Mouse (Mus musculus) forebrain, embryonic 13.5 days (tissue): Measurements from ENCODE around the gene Wsb1. TPM values are rescaled to one million over a fixed set of nuclear protein-coding genes. Genes with fewer than 3 reads are reported as not detected.
A peak's percentile ranks its signal among the peaks of the same experiment; 100 is the strongest.
"Not testable (repeated sequence)": the region's sequence is repeated elsewhere in the genome, so short reads cannot be mapped to it uniquely, and the experiment has no call there.

Experiments used
- ATAC-seq: fragments of 200-750 bp; cut with Nextera tagmentation; 2 replicates; pipeline ENCODE4 v1.8.0; 2017
- H3K27ac ChIP-seq: fragments of 300-500 bp; sonication (generic); 2 replicates; pipeline ENCODE4 v1.5.1; 2015; ENCODE audit warnings: inconsistent platforms, mild to moderate bottlenecking, moderate library complexity
- H3K27me3 ChIP-seq: fragments of 300-500 bp; sonication (generic); 2 replicates; pipeline ENCODE4 v1.6.1; 2015; ENCODE audit warnings: mild to moderate bottlenecking, inconsistent platforms
- H3K36me3 ChIP-seq: fragments of 300-500 bp; sonication (generic); 2 replicates; pipeline ENCODE4 v1.6.1; 2015; ENCODE audit warnings: mild to moderate bottlenecking, inconsistent platforms; ENCODE audit not compliant: poor library complexity, severe bottlenecking
- H3K4me1 ChIP-seq: fragments of 300-500 bp; sonication (generic); 2 replicates; pipeline ENCODE4 v1.6.1; 2015; ENCODE audit warnings: inconsistent platforms
- H3K4me2 ChIP-seq: fragments of 300-500 bp; sonication (generic); 2 replicates; pipeline ENCODE4 v1.6.1; 2015; ENCODE audit warnings: inconsistent platforms, mild to moderate bottlenecking, moderate library complexity
- H3K4me3 ChIP-seq: fragments of 300-500 bp; sonication (generic); 2 replicates; pipeline ENCODE4 v1.5.1; 2015; ENCODE audit warnings: mild to moderate bottlenecking, inconsistent platforms
- H3K9ac ChIP-seq: fragments of 300-500 bp; sonication (generic); 2 replicates; pipeline ENCODE4 v1.6.1; 2015; ENCODE audit warnings: mild to moderate bottlenecking, inconsistent platforms
- H3K9me3 ChIP-seq: fragments of 300-500 bp; sonication (generic); replicated peaks from 2 replicates; pipeline ENCODE4 v1.6.1; 2016; ENCODE audit warnings: inconsistent platforms
- WGBS: fragments of 180-500 bp; shearing (Covaris S2); methylation state at CpG from one replicate; pipeline ENCODE4 v1.1.7; 2015; 5-methylcytosine and 5-hydroxymethylcytosine counted together
- polyA plus RNA-seq: library from polyadenylated mRNA; unstranded; fragments of >200 nt; fragmentation: Nextera tagmentation; extraction: Ambion mirVana; gene quantifications from 2 replicates; pipeline ENCODE4 v1.2.1, GENCODE M21; 2015

The Wsb1 gene
- 367 and 422 TPM in 2 replicates for polyA plus RNA-seq

DNA sequence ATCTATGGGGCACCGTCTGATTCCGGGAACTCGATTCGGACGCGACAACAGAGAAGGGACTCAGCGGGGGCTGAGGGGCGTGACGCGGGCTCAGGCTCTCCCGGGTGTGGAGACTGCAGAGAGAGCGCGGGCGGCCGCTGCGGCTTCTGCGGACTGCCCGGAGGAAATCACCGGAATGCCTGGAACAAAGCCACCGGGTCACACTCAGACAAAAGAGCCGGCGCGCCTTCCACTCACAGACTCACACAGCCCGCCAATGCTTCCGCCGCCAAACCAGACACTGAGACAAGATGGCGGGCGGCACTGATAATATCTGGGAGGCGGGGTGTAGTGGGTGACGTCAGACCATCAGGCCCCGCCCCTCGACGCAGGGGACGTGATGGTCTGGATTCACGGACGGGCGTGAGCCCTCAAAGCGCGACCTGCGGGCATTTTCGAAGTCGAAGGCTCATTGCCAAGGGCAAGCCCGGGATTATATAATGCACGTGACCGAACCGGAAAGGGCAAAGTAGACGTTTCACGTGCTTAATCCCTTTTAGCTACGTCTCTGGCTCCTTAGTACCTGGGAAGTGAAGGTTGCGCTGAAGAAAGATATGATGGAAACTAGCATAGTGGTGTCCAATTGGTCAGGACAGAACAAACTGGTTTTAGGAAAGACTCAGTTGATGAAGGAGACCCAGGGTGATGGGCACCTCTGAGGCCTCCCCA, at the start of gene Wsb1:
TSS of gene Wsb1 (minus strand) at position 281 of the 708 bp plus-strand sequence.
- Histone ChIP-seq H3K36me3 (peaks cover 16% of the 10 kb centered on the region), H3K27me3 (0 out of 2 replicates have a peak, but pooled peaks cover 2% of the 10 kb centered on the region), H3K4me2 (peak within 1 kb of the TSS; percentile 87), H3K9me3 (no peaks in the 10 kb centered on the region), H3K9ac (peak within 1 kb of the TSS; percentile 97), H3K4me3 (peak within 1 kb of the TSS; percentile 94), H3K4me1 (peaks cover 33% of the 10 kb centered on the region), H3K27ac (peak within 1 kb of the TSS; percentile 97)
- WGBS = 1% methylated on average over 50 of the region's 50 CpGs
- ATAC-seq = peak; percentile 95

DNA sequence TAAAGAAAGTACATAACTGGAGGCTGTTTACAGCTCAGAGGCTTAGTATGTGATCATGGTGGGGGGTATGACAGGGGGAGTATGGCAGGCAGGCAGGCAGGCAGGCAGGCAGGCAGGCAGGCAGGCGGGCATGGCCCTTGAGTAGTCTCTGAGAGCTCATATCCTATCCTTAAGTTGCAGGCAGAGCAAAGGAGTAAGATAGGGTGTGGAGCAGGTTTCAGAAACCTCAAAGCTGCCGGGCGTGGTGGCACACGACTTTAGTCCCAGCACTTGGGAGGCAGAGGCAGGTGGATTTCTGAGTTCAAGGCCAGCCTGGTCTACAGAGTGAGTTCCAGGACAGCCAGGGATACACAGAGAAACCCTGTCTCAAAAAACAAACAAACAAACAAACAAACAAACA, 49.8 kb upstream of the Wsb1 start:
- H3K9ac ChIP-seq, H3K4me3 ChIP-seq, H3K36me3 ChIP-seq, H3K9me3 ChIP-seq, H3K27me3 ChIP-seq, ATAC-seq, H3K4me2 ChIP-seq, H3K27ac ChIP-seq: not testable (repeated sequence)
- peaks cover 15% of the 10 kb centered on the region for H3K4me1 ChIP-seq
- 91% methylated on average over 4 of the region's 4 CpGs for WGBS

DNA sequence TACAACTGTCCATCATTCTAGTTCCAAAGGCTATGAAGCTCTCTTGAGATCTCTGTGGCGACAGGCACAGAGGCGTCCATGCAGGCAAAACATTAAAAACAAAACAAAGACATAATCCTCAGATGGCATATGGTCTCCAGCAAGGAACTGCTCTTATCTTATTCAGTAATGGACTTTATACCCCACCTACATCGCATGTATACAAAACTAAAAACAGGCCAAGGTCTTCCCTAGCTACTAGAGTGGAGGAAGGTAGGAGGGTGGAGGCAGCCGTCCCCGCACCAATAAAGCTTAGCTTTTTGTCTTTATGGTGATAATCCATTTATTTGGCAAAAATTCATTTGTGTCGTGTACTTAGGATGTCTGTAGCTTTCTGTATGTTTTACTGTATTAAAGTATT, 48.6 kb upstream of the Wsb1 start:
- no peak for ATAC-seq
- no peak overlapping the region for H3K9ac ChIP-seq
- H3K4me3 ChIP-seq = no peak overlapping the region
- H3K4me2 ChIP-seq = no peak overlapping the region
- H3K9me3 ChIP-seq = no peaks in the 10 kb centered on the region
- WGBS = 81% methylated on average over 6 of the region's 6 CpGs
- H3K27ac ChIP-seq = no peak overlapping the region
- no peaks in the 10 kb centered on the region for H3K27me3 ChIP-seq
- peaks cover 15% of the 10 kb centered on the region for H3K4me1 ChIP-seq
- no peaks in the 10 kb centered on the region for H3K36me3 ChIP-seq

DNA sequence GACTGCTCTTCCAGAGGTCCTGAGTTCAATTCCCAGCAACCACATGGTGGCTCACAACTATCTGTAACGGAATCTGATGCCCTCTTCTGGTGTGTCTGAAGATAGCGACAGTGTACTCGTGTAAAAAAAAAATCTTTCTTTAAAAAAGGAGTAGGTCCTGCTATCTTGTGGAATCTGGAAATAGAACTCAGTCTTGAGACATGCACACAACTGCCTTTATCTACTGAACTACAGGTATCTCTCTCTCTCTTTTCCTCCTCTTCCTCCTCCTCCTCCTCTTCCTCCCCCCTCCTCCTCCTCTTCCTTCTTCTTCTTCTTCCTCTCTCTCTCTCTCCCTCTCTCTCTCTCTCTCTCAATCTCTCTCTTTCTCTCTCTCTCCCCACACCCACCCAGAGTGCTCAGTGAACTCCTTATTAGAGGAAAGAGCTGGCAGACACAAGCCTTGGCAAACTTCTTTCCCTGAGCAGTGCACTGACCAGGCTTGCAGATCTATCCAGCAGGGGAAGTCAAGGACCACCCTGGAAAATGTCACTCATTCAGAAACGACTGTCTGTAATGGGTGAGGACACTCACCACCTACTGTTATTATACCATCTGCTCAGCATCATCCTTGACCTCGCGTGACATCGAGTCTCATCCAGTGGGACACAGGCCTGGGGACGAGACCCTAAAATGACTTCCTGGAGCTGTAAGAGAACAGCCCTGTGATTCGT, 45.4 kb upstream of the Wsb1 start:
- no peak overlapping the region for H3K4me2 ChIP-seq

DNA sequence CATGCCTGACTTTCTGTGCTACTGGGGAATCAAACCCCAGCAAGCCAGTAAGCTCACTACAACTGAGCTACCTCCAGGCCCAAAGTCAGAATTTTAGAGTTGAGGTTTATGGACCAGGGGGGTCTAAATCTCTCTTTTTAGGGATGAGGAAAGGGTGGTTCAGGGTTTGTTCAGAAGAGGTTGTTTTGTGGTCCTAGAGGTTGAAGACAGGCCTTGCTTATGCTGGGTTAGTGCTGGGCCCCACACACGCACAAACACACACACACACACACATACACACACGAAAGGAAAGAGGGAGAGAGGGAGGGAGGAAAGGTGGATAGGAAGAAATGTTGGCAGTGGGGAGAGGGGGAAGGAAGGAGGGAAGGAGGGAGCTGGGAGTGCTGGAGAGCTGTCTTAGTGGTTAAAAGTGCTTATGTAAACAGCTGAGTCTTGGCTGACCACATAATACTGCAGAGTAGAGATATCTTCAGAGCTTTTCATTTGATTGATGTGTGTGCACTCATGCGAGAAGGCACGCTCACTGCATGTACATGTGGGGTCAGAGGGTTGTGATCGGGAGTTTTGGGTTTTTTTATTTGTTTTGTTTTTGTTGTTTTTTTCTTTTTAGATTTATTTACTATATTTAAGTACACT, 42.5 kb upstream of the Wsb1 start, which contains the start of gene Gm9964:
TSS of gene Gm9964 (minus strand) at position 51 of the 636 bp plus-strand sequence.
- Histone ChIP-seq H3K4me1 (no peaks in the 10 kb centered on the region), H3K9me3 (no peaks in the 10 kb centered on the region), H3K27ac (no peak within 1 kb of the TSS), H3K4me2 (no peak within 1 kb of the TSS), H3K9ac (no peak within 1 kb of the TSS), H3K4me3 (no peak within 1 kb of the TSS), H3K36me3 (no peaks in the 10 kb centered on the region), H3K27me3 (no peaks in the 10 kb centered on the region)
- ATAC-seq = no peak
- WGBS = 91% methylated on average over 5 of the region's 5 CpGs

More for the DNA sequence above, 45.4 kb upstream of the Wsb1 start:
- Histone ChIP-seq H3K4me3 (no peak overlapping the region), H3K9me3 (no peaks in the 10 kb centered on the region), H3K9ac (no peak overlapping the region), H3K36me3 (no peaks in the 10 kb centered on the region), H3K27ac (no peak overlapping the region), H3K27me3 (no peaks in the 10 kb centered on the region), H3K4me1 (no peaks in the 10 kb centered on the region)
- no peak for ATAC-seq
- 87% methylated on average over 9 of the region's 9 CpGs for WGBS

DNA sequence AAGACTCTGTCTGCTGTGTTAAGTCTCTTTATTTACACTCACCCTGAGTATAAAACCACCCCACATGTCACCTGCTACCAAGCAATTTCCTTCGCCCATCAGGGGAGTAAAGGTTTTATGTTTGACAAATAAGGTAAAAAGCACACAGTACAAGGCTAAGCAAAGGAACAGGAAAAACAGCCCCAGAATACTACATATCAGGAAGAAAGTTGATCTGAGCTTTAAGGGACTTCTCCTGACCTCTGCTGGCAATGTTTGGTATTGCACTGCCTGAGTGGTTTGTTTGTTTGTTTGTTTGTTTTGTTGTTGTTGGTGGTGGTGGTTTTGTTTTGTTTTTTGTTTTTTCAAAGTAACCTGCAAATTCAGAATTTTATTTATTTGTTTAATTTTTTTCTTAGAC, 41.7 kb upstream of the Wsb1 start:
- Histone ChIP-seq H3K36me3 (no peaks in the 10 kb centered on the region), H3K9me3 (no peaks in the 10 kb centered on the region), H3K4me3 (no peak overlapping the region), H3K9ac (no peak overlapping the region), H3K4me1 (no peaks in the 10 kb centered on the region), H3K27ac (no peak overlapping the region), H3K4me2 (no peak overlapping the region), H3K27me3 (no peaks in the 10 kb centered on the region)
- no peak for ATAC-seq
- 38% methylated on average over 1 of the region's 1 CpGs for WGBS

DNA sequence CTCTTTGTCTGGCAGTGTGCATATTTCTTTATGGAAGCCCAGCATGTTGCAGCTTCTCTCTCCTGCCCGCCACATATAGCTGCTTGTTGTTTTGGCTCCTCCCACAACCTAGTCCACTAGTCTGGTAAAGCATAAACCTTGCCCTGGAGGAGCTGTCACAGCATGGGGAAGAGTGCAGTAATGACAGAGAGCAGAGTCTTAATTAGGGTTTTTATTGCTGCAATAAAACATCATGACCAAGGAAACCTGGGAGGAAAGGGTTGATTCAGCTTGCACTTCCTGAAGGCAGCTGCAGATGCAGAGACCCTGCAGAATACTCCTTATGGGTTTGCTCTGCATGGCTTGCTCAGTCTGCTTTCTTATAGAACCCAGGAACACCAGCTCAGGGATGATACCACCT, 39.5 kb upstream of the Wsb1 start:
- H3K4me1 ChIP-seq = no peaks in the 10 kb centered on the region
- no peak overlapping the region for H3K4me2 ChIP-seq
- no peak overlapping the region for H3K9ac ChIP-seq
- ATAC-seq = no peak
- no peaks in the 10 kb centered on the region for H3K27me3 ChIP-seq
- H3K9me3 ChIP-seq = no peaks in the 10 kb centered on the region
- no peak overlapping the region for H3K27ac ChIP-seq
- no peaks in the 10 kb centered on the region for H3K36me3 ChIP-seq
- H3K4me3 ChIP-seq = no peak overlapping the region
- WGBS = 38% methylated on average over 1 of the region's 1 CpGs

DNA sequence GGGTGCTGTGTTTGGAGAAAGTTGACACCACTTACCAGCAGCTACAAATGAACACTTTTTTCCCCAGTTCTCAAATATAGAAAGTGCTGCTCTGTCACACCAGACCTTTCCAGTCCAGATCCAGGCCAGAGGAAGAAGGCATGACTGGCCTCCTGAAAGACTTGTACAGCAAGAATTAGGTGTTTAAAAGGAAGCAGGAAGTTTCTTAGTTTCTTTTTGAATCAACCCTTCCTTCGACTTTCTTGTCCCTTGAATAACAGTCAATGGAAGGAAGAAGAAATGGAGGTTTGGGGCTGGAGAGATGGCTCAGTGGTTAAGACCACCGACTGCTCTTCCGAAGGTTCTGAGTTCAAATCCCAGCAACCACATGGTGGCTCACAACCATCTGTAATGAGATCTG, 38.6 kb upstream of the Wsb1 start:
- no peak for ATAC-seq
- no peak overlapping the region for H3K4me2 ChIP-seq
- no peak overlapping the region for H3K27ac ChIP-seq
- no peaks in the 10 kb centered on the region for H3K36me3 ChIP-seq
- H3K4me1 ChIP-seq = no peaks in the 10 kb centered on the region
- no peaks in the 10 kb centered on the region for H3K9me3 ChIP-seq
- no peak overlapping the region for H3K4me3 ChIP-seq
- H3K9ac ChIP-seq = no peak overlapping the region
- H3K27me3 ChIP-seq = no peaks in the 10 kb centered on the region
- 94% methylated on average over 3 of the region's 3 CpGs for WGBS

DNA sequence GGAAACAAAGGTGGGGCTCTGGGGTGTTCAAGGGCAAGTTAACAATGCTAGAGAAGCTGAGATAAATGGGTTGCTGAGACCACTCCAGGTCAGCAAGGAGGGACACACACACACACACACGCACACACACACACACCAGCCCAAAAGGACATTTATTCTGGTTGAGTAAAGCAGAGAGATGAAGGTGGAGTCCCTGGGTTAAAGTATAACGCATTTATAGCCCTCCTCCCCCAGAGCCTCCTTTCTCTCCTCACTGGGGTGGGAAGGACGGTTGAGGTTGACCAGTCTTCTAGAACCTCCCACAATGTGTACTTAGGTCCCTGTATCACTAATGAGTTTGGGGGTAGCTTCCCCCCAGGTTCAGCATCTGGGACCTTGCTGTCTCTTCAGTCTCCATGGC, 37.7 kb upstream of the Wsb1 start:
- ATAC-seq = no peak

DNA sequence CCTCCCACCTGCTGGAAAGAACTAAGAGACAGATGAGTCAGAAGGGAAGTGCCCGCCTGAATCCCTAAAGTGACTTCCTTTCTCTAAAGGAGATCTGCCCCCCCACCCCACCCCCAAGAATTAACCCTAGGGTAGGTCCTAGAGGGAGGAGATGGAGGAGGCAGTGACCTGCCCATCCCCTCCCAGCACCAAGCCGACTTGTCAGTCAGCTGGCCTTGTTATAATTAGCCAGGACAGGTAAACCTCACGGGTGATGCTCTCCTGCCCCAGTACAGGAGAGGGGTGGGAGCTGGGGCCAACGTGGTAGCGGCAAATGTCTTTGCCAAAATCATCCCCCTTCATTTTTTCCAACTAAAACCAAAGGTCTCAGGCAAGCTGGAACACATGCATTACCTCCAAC, 37.2 kb upstream of the Wsb1 start:
- H3K4me3 ChIP-seq = no peak overlapping the region
- no peak for ATAC-seq
- no peaks in the 10 kb centered on the region for H3K27me3 ChIP-seq
- no peaks in the 10 kb centered on the region for H3K9me3 ChIP-seq
- H3K4me1 ChIP-seq = no peaks in the 10 kb centered on the region
- 72% methylated on average over 5 of the region's 5 CpGs for WGBS
- H3K9ac ChIP-seq = no peak overlapping the region
- H3K36me3 ChIP-seq = no peaks in the 10 kb centered on the region
- H3K4me2 ChIP-seq = no peak overlapping the region
- H3K27ac ChIP-seq = no peak overlapping the region

More for the DNA sequence above, 37.7 kb upstream of the Wsb1 start:
- Histone ChIP-seq H3K4me2 (no peak overlapping the region), H3K27ac (no peak overlapping the region), H3K9ac (no peak overlapping the region), H3K27me3 (no peaks in the 10 kb centered on the region), H3K4me3 (no peak overlapping the region), H3K36me3 (no peaks in the 10 kb centered on the region), H3K9me3 (no peaks in the 10 kb centered on the region), H3K4me1 (no peaks in the 10 kb centered on the region)
- 84% methylated on average over 3 of the region's 3 CpGs for WGBS

DNA sequence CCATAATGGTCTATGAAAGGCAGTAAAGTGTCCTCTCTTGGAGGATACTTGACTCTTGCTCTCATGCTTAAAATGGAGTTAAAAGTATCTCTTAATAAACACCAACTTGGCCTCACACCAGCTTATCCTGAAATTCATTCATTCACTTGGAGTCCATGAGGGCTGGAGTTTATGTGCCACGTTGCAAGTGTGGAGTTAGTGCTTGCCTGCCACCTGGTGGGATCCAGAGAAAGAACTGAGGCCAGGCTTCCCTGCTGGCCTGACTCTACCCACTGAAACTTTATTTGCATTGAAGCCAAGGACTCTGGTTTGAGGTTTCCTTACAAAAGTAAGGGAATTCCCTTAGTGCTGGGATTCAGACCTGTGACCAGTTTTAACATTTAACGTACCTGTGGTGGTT, 36.0 kb upstream of the Wsb1 start:
- Histone ChIP-seq H3K4me1 (no peaks in the 10 kb centered on the region), H3K4me2 (no peak overlapping the region), H3K27me3 (no peaks in the 10 kb centered on the region), H3K9ac (no peak overlapping the region), H3K36me3 (no peaks in the 10 kb centered on the region), H3K9me3 (no peaks in the 10 kb centered on the region), H3K27ac (no peak overlapping the region), H3K4me3 (no peak overlapping the region)
- ATAC-seq = no peak
- 50% methylated on average over 2 of the region's 2 CpGs for WGBS

DNA sequence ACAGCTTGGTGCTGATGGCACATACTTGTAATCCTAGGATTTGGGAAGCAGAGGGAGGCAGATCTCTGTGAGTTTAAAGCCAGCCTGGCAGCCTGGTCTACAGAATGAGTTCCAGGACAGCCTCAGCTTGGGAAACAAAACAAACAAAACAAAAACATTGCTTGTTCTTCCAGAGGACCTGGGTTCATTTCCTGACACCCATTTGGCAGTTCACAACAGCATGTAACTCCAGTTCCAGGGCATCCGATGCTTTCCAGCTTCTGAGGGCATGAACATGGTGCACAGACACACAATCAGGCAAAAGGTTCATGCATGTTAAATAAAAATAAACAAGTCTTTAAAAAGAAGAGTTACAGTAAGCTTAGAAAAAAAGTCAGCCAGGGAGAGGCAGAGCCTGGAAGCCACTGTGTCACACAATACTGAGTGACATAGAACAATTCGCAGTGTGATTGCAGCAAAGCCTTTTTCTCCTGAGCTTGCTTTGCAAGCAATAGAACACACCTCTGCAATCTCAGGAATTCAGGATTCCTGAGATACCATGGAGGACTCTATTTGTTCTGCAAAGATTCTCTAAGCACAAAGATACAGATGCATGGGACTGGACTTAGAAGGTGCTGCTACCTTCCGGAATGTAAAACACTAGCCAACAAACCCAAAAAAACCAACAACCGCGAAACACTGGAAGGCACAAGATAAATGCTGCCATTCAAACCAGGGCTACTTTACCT, 34.6 kb upstream of the Wsb1 start:
- H3K36me3 ChIP-seq = no peaks in the 10 kb centered on the region
- H3K9ac ChIP-seq = no peak overlapping the region
- WGBS = 94% methylated on average over 5 of the region's 5 CpGs
- no peaks in the 10 kb centered on the region for H3K4me1 ChIP-seq
- no peak for ATAC-seq
- H3K4me2 ChIP-seq = no peak overlapping the region
- H3K27ac ChIP-seq = no peak overlapping the region
- H3K9me3 ChIP-seq = 0 out of 2 replicates have a peak, but pooled peaks cover under 1% of the 10 kb centered on the region
- H3K27me3 ChIP-seq = no peaks in the 10 kb centered on the region
- no peak overlapping the region for H3K4me3 ChIP-seq
